ENCODE assay signal across 12 mouse cellular contexts in genomic region chr1:127400666-127401065, GRCm38 (mm10).
A peak's percentile ranks its signal among the peaks of the same experiment; 100 is the strongest.
DNase-seq lines count a peak whose midpoint lies in the region; ATAC-seq and TF ChIP-seq lines count a peak whose summit lies in the region.
"Had no signal": no experiment of that assay in that cellular context is flagged by ENCODE, and none has a peak within 500 bp of the region (broad histone marks: within the 10 kb centered on the region; RNA-seq: fewer than 3 reads in every experiment).

No protein-coding gene starts in this region.

- DNase-seq in cerebellum, adult 2 months: no peak
- DNase-seq in cerebellum, adult 9-10 months: no peak
- peak; percentile 93 for DNase-seq in kidney, postnatal 0 days (ENCODE audit: low spot score)
- no peak for DNase-seq in kidney, postnatal 10 days
- DNase-seq in NIH3T3 (ENCODE audit: low read depth): peak; percentile 13
- DNase-seq in limb, embryonic 14.5 days (ENCODE audit: low spot score): no peak
- DNase-seq in thymus, postnatal 0 days (ENCODE audit: low spot score): no peak
- DNase-seq: adrenal gland, postnatal 14 days; heart, adult 18-20 months; liver, embryonic 13.5 days had no signal

- H3K27ac ChIP-seq in cerebellum, adult 2 months (ENCODE audit: insufficient read depth, low read length): peak overlapping the region; percentile 27; the same call in 1 of the 2 replicates
- H3K27ac ChIP-seq in kidney, postnatal 0 days: peak overlapping the region; percentile 72
- H3K27ac ChIP-seq in limb, embryonic 14.5 days (replicated peaks; ENCODE audit: low read depth, low read length): no peak overlapping the region
- no peak overlapping the region for H3K27ac ChIP-seq in heart, embryonic 11.5 days (ENCODE audit: low read depth, low read length)
- H3K27ac ChIP-seq: forebrain, embryonic 12.5 days; liver, embryonic 13.5 days had no signal

- WGBS in cerebellum, adult 2 months: 69% methylated on average over 6 of the region's 6 CpGs
- WGBS in kidney, postnatal 0 days: 13% methylated on average over 6 of the region's 6 CpGs
- WGBS in limb, embryonic 14.5 days: 50% methylated on average over 6 of the region's 6 CpGs
- 76% methylated on average over 6 of the region's 6 CpGs for WGBS in heart, embryonic 11.5 days (ENCODE audit: insufficient replicate concordance)

- no peaks in the 10 kb centered on the region for H3K36me3 ChIP-seq in kidney, postnatal 0 days (ENCODE audit: insufficient read depth, low read length)
- H3K36me3 ChIP-seq in limb, embryonic 14.5 days (ENCODE audit: control insufficient read depth, insufficient read depth, low read length): no peaks in the 10 kb centered on the region
- H3K36me3 ChIP-seq in heart, embryonic 11.5 days (ENCODE audit: control insufficient read depth, insufficient read depth, low read length): no peaks in the 10 kb centered on the region; the same call in 1 of the 2 replicates
- H3K36me3 ChIP-seq: liver, embryonic 13.5 days had no signal

- H3K9ac ChIP-seq in kidney, postnatal 0 days (ENCODE audit: low read depth, low read length): no peak overlapping the region
- H3K9ac ChIP-seq in limb, embryonic 14.5 days (ENCODE audit: low read depth, low read length, severe bottlenecking): no peak overlapping the region
- no peak overlapping the region for H3K9ac ChIP-seq in heart, embryonic 11.5 days (ENCODE audit: low read depth, low read length)
- H3K9ac ChIP-seq: forebrain, embryonic 12.5 days; liver, embryonic 13.5 days had no signal

- H3K4me3 ChIP-seq in cerebellum, adult 2 months (replicated peaks; ENCODE audit: insufficient read depth, low read depth, low read length): no peak overlapping the region
- no peak overlapping the region for H3K4me3 ChIP-seq in kidney, postnatal 0 days (replicated peaks; ENCODE audit: low read depth, low read length)
- no peak overlapping the region for H3K4me3 ChIP-seq in limb, embryonic 14.5 days (replicated peaks; ENCODE audit: low read length)
- no peak overlapping the region for H3K4me3 ChIP-seq in heart, embryonic 11.5 days (ENCODE audit: low read depth, low read length)
- H3K4me3 ChIP-seq: forebrain, embryonic 12.5 days; liver, embryonic 13.5 days had no signal

- H3K27me3 ChIP-seq in cerebellum, adult 2 months (ENCODE audit: control insufficient read depth, insufficient read depth, low read length): no peaks in the 10 kb centered on the region
- no peaks in the 10 kb centered on the region for H3K27me3 ChIP-seq in kidney, postnatal 0 days (ENCODE audit: insufficient read depth, low read length)
- no peaks in the 10 kb centered on the region for H3K27me3 ChIP-seq in limb, embryonic 14.5 days (ENCODE audit: control insufficient read depth, insufficient read depth, low read length)
- H3K27me3 ChIP-seq in heart, embryonic 11.5 days (ENCODE audit: control insufficient read depth, insufficient read depth, low read length): no peaks in the 10 kb centered on the region
- H3K27me3 ChIP-seq: forebrain, embryonic 12.5 days; liver, embryonic 13.5 days had no signal

- TF ChIP-seq CTCF in cerebellum, adult 2 months (IDR thresholded peaks at IDR 0.05; ENCODE audit: borderline replicate concordance, insufficient read depth, low read depth, low read length): no peak
- TF ChIP-seq CTCF in kidney, postnatal 0 days (IDR thresholded peaks at IDR 0.05; ENCODE audit: low read depth): no peak

- H3K9me3 ChIP-seq in kidney, postnatal 0 days (replicated peaks; ENCODE audit: low read length): no peaks in the 10 kb centered on the region
- no peaks in the 10 kb centered on the region for H3K9me3 ChIP-seq in limb, embryonic 14.5 days (ENCODE audit: control insufficient read depth, low read length)
- H3K9me3 ChIP-seq in heart, embryonic 11.5 days (replicated peaks; ENCODE audit: control insufficient read depth, low read length): no peaks in the 10 kb centered on the region
- H3K9me3 ChIP-seq: forebrain, embryonic 12.5 days; liver, embryonic 13.5 days had no signal

- peaks cover 5% of the 10 kb centered on the region for H3K4me1 ChIP-seq in cerebellum, adult 2 months (ENCODE audit: control insufficient read depth, insufficient read depth, low read length)
- no peaks in the 10 kb centered on the region; the same call in 1 of the 2 replicates for H3K4me1 ChIP-seq in kidney, postnatal 0 days (replicated peaks; ENCODE audit: insufficient read depth, low read length)
- peaks cover 13% of the 10 kb centered on the region for H3K4me1 ChIP-seq in limb, embryonic 14.5 days (ENCODE audit: control insufficient read depth, insufficient read depth, low read length)
- H3K4me1 ChIP-seq in heart, embryonic 11.5 days (ENCODE audit: control insufficient read depth, insufficient read depth, low read length): no peaks in the 10 kb centered on the region
- H3K4me1 ChIP-seq: forebrain, embryonic 12.5 days had no signal

- no peak for TF ChIP-seq POLR2A in cerebellum, adult 2 months (IDR thresholded peaks at IDR 0.05; ENCODE audit: borderline replicate concordance, insufficient read depth, low read length)
- TF ChIP-seq POLR2A in limb, embryonic 14.5 days (IDR thresholded peaks at IDR 0.05; ENCODE audit: borderline replicate concordance, extremely low read depth, insufficient read depth, insufficient read length): no peak

- ATAC-seq in kidney, postnatal 0 days (replicated peaks; ENCODE audit: low FRiP score, low read depth): peak; percentile 79
- ATAC-seq in limb, embryonic 14.5 days (ENCODE audit: low FRiP score, low read depth): peak; percentile 51; the same call in 1 of the 2 replicates
- ATAC-seq in heart, embryonic 11.5 days (replicated peaks; ENCODE audit: insufficient number of reproducible peaks, low FRiP score, low TSS enrichment): no peak

- no peak overlapping the region for H3K4me2 ChIP-seq in kidney, postnatal 0 days (ENCODE audit: low read length)
- H3K4me2 ChIP-seq in limb, embryonic 14.5 days (replicated peaks; ENCODE audit: low read depth, low read length, severe bottlenecking): no peak overlapping the region
- H3K4me2 ChIP-seq in heart, embryonic 11.5 days: no peak overlapping the region
- H3K4me2 ChIP-seq: forebrain, embryonic 12.5 days; liver, embryonic 13.5 days had no signal

Comparison
In these comparisons a context has a peak if more than half of its experiments do, and no peak if none do; other contexts are left out.
1. DNase-seq: peak in kidney, postnatal 0 days (single experiment) and NIH3T3 (single experiment); none in cerebellum, adult 2 months (0 of 2), cerebellum, adult 9-10 months (single experiment), kidney, postnatal 10 days (single experiment), limb, embryonic 14.5 days (single experiment) and thymus, postnatal 0 days (single experiment).
2. H3K27ac ChIP-seq: peak in cerebellum, adult 2 months (single experiment) and kidney, postnatal 0 days (single experiment); none in limb, embryonic 14.5 days (single experiment) and heart, embryonic 11.5 days (single experiment).